Mouse (Mus musculus) ES-E14 (cell line): Measurements from ENCODE around the gene Cdhr3.

Source experiments
- ZC3H11A ChIP-seq: IDR thresholded peaks from 2 replicates; pipeline ENCODE4 v1.6.1; 2012; ENCODE audit warnings: low read depth, mild to moderate bottlenecking, inconsistent platforms, low read length, borderline replicate concordance
- ZNF384 ChIP-seq: IDR thresholded peaks from 2 replicates; pipeline ENCODE4 v1.6.1; 2012; ENCODE audit warnings: low read depth, low read length, inconsistent platforms

GRCm38 (mm10) chr12:33056074-33056473, 36.6 kb downstream of the Cdhr3 start:
- no peak for TF ChIP-seq ZC3H11A
- no peak for TF ChIP-seq ZNF384
